Mouse (Mus musculus): Measurements from ENCODE around the gene Trex2.

DNA sequence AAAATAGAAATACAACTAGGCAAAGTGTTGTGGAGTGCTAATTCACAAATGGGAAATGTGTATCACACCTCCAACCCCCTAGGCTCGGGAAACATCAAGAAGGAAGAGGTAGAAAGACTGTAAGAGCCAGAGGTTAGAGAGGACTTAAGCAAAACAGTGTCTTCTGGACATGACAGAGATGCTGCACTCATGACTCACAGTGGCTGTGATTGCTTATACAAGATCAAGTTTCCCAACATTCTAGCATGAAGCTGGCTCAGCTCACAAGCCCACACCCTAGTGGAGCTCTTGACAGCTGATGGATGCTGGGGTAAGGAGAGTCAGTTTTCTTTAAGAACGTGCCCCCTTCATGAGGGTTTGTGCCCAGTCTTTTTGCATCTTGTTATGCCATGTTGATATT is 6.3 kb upstream of the Trex2 start:
- TF ChIP-seq CTCF (IDR thresholded peaks at IDR 0.05; ENCODE audit: borderline replicate concordance, extremely low read depth, insufficient read depth, insufficient read length) (no peak), POLR2A (IDR thresholded peaks at IDR 0.05; ENCODE audit: borderline replicate concordance, extremely low read depth, insufficient read depth, insufficient read length, poor library complexity, severe bottlenecking) (no peak)
